Mouse (Mus musculus): Measurements from ENCODE around the gene Fam210b. TPM values are rescaled to one million over a fixed set of nuclear protein-coding genes. Genes with fewer than 3 reads are reported as not detected.

Gene Fam210b
- polyA plus RNA-seq (2012; fragmentation: generic; extraction: Trizol) = 1 to 10 TPM; 1.4 to 2.8 TPM

DNA sequence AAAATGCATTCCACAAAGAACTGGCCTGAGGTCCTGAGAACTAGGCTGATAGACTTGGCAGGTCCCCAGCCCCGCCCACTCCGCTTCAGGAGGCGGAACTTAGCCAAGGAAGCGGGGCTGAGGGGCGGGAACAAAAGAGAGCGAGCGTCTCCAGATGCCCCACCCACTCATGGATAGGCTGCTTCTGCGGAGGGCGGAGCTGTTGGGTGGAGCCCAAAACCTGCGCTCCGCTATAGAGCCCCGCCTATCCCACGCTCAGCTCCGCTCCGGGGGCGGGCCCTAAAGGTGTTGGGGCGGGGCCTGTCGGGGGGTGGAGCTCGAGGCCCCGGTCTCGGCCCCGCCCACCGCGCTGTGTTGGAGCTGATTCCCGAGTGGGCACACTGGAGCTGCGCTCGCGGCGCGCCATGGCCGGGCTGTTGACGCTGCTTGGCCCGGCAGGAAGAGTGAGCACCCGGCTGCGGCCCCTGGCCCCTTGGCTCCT, at the start of gene Fam210b:
Fam210b (plus strand) TSS at position 308 of the 481 bp plus-strand sequence.

DNA sequence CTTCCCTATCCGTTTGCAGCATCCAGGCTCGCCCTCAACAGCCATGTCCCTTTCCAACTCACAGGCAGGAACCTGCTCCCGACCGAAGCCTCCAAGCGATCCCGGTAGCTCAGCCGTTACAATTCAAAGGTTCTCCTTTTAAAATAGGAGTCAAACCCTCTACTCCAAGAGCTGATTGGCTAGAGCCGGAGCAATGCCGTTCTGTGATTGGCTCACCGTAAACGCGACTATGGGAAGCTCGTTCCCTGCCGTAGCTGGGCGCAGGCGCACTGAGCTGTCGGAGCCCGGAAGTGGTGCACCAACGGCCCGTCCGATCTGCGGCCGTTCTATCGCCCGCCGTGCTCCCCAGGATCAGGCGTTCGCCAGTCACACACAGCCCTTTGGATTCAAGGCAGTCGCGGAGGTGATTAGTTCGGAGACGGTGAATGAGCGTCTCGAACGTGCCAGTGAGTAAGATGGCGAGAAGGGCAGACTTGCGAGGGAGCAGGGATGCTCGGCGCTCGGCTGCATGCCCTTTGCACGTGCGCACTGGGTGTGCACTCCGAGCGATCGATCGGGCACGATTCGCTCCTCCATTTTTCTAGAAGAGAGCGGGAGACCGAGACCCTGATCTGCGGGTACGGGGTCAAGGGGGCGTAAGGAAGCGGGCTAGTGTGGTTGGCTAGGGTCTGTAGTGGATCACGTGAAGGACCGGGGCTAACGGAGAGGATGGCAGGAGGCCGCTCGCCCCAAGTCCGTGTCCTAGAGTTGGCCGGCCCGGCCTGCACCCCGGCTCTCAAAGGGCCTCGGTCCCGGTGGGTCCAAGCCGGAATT, 25.3 kb downstream of the Fam210b start, which contains the start of the genes Aurka and Cstf1:
Aurka (minus strand) TSS at position 125 of the 813 bp plus-strand sequence.
Cstf1 (plus strand) TSS at position 271 of the 813 bp plus-strand sequence.

GRCm38 (mm10) chr2:172393391-172394051, 48.2 kb downstream of the Fam210b start, which contains the start of gene Cass4:
Gene Cass4, plus strand, starts transcription at chr2:172393794.

Other genes with a start within 250 kb of the Fam210b start
- not detected for gene Mc3r, start 97.1 kb upstream of the Fam210b start, polyA plus RNA-seq (2012; fragmentation: generic; extraction: Trizol)
- gene Aurka, start 25.0 kb downstream of the Fam210b start, polyA plus RNA-seq (2012; fragmentation: generic; extraction: Trizol) = 10 to 100 TPM; 46.9 to 54.4 TPM
- 10 to 100 TPM; 22.8 to 26.5 TPM for gene Cstf1, start 25.1 kb downstream of the Fam210b start, polyA plus RNA-seq (2012; fragmentation: generic; extraction: Trizol)
- gene Cass4, start 48.2 kb downstream of the Fam210b start, polyA plus RNA-seq (2012; fragmentation: generic; extraction: Trizol) = under 1 TPM in 1 of 2 experiments, not detected in 1; 0.02 TPM
- gene Rtf2, start 95.0 kb downstream of the Fam210b start, polyA plus RNA-seq (2012; fragmentation: generic; extraction: Trizol) = 10 to 100 TPM; 52.3 to 57.1 TPM
- under 1 TPM; 0.05 to 0.24 TPM for gene Gcnt7, start 113.0 kb downstream of the Fam210b start, polyA plus RNA-seq (2012; fragmentation: generic; extraction: Trizol)
- gene Fam209, start 127.0 kb downstream of the Fam210b start, polyA plus RNA-seq (2012; fragmentation: generic; extraction: Trizol) = under 1 TPM in 1 of 2 experiments, not detected in 1; 0.38 TPM
- gene Tfap2c, start 204.0 kb downstream of the Fam210b start, polyA plus RNA-seq (2012; fragmentation: generic; extraction: Trizol) = not detected

Data from C3H10T1/2 (cell line).